Mouse (Mus musculus) hindbrain, postnatal 0 days (tissue): ENCODE data around the gene Ubac2. TPM values are rescaled to one million over a fixed set of nuclear protein-coding genes. Genes with fewer than 3 reads are reported as not detected.
"Not testable (repeated sequence)": the region's sequence is repeated elsewhere in the genome, so short reads cannot be mapped to it uniquely, and the experiment has no call there.

ENCODE experiments used
- ATAC-seq: fragments of 200-750 bp; cut with Nextera tagmentation; 2 replicates; pipeline ENCODE4 v1.8.0; 2017; ENCODE audit warnings: mild to moderate bottlenecking, moderate TSS enrichment, moderate library complexity
- DNase-seq: peaks from one replicate; pipeline ENCODE4 v3.0.0-alpha.2; 2015; ENCODE audit warnings: low spot score
- H3K27ac ChIP-seq: fragments of 300-500 bp; sonication (generic); 2 replicates; pipeline ENCODE4 v1.5.1; 2014; ENCODE audit warnings: mild to moderate bottlenecking
- H3K27me3 ChIP-seq: fragments of 300-500 bp; sonication (generic); 2 replicates; pipeline ENCODE4 v1.6.1; 2014; ENCODE audit warnings: low read length, mixed read lengths; ENCODE audit not compliant: insufficient read depth
- H3K36me3 ChIP-seq: fragments of 300-500 bp; sonication (generic); 2 replicates; pipeline ENCODE4 v1.6.1; 2014; ENCODE audit warnings: low read length, mixed read lengths; ENCODE audit not compliant: insufficient read depth
- H3K4me1 ChIP-seq: fragments of 300-500 bp; sonication (generic); 2 replicates; pipeline ENCODE4 v1.6.1; 2014; ENCODE audit warnings: antibody characterized with exemption, low read length, mixed read lengths; ENCODE audit not compliant: insufficient read depth
- H3K4me2 ChIP-seq: fragments of 300-500 bp; sonication (generic); 2 replicates; pipeline ENCODE4 v1.6.1; 2014; ENCODE audit warnings: low read depth, mild to moderate bottlenecking, low read length, moderate library complexity, mixed read lengths
- H3K4me3 ChIP-seq: fragments of 300-500 bp; sonication (generic); 2 replicates; pipeline ENCODE4 v1.5.1; 2014; ENCODE audit warnings: low read length
- H3K9ac ChIP-seq: fragments of 300-500 bp; sonication (generic); replicated peaks from 2 replicates; pipeline ENCODE4 v1.6.1; 2014; ENCODE audit warnings: mild to moderate bottlenecking, low read length, moderate library complexity, mixed read lengths
- H3K9me3 ChIP-seq: fragments of 300-500 bp; sonication (generic); 2 replicates; pipeline ENCODE4 v1.6.1; 2016; ENCODE audit warnings: low read length, mixed read lengths
- CTCF ChIP-seq: IDR thresholded peaks from 2 replicates; pipeline ENCODE4 v1.5.1; 2016; ENCODE audit warnings: antibody characterized with exemption, control low read depth, low read depth
- WGBS: fragments of 180-500 bp; shearing (Covaris S2); extraction: QIAGEN DNeasy Blood & Tissue Kit; methylation state at CpG from one replicate; pipeline ENCODE4 v1.1.7; 2014; 5-methylcytosine and 5-hydroxymethylcytosine counted together
- polyA plus RNA-seq: library from polyadenylated mRNA; unstranded; fragments of >200 nt; fragmentation: Nextera tagmentation; extraction: Ambion mirVana; gene quantifications from 2 replicates; pipeline ENCODE4 v1.2.1, GENCODE M21; 2015
- total RNA-seq: library from RNA; depleted of rRNA; stranded (reverse); fragments of >200 nt; gene quantifications from 2 replicates; pipeline ENCODE4 v1.2.3, GENCODE M21; 2014; rRNA removed

Ubac2 gene
- total and polyA plus RNA-seq, 2 experiments from 2014 or later, result 45.6 to 55.4 TPM

- Histone ChIP-seq H3K27me3 (no peaks in the 10 kb centered on the region), H3K9me3 (no peaks in the 10 kb centered on the region), H3K4me1 (no peaks in the 10 kb centered on the region), H3K4me3 (no peak overlapping the region), H3K36me3 (no peaks in the 10 kb centered on the region), H3K9ac (no peak overlapping the region), H3K4me2 (no peak overlapping the region), H3K27ac (no peak overlapping the region)
- ATAC-seq, result no peak
- 66% methylated on average over 5 of the region's 5 CpGs for WGBS
- TF ChIP-seq CTCF, result no peak
- DNase-seq, result no peak
Measured at GRCm38 (mm10) chr14:122063599-122063998, 185.2 kb downstream of the Ubac2 start.

GRCm38 (mm10) chr14:122064519-122064918 is 186.1 kb downstream of the Ubac2 start:
- Histone ChIP-seq H3K4me2 (no peak overlapping the region), H3K4me1 (no peaks in the 10 kb centered on the region), H3K9ac (no peak overlapping the region), H3K27ac (no peak overlapping the region), H3K9me3 (no peaks in the 10 kb centered on the region), H3K36me3 (no peaks in the 10 kb centered on the region), H3K4me3 (no peak overlapping the region), H3K27me3 (no peaks in the 10 kb centered on the region)
- ATAC-seq (0 out of 2 replicates have a peak, but pooled peaks have one; percentile 57), DNase-seq (peak; percentile 73)
- peak; percentile 90 for TF ChIP-seq CTCF
- 6% methylated on average over 2 of the region's 2 CpGs for WGBS

- Histone ChIP-seq H3K9ac (no peak overlapping the region), H3K36me3 (no peaks in the 10 kb centered on the region), H3K4me3 (no peak overlapping the region), H3K27me3 (no peaks in the 10 kb centered on the region), H3K9me3 (no peaks in the 10 kb centered on the region), H3K4me2 (no peak overlapping the region), H3K27ac (no peak overlapping the region), H3K4me1 (no peaks in the 10 kb centered on the region)
- TF ChIP-seq CTCF, result no peak
- DNase-seq, result no peak
- ATAC-seq, result no peak
- 83% methylated on average over 4 of the region's 4 CpGs for WGBS
Measured at GRCm38 (mm10) chr14:122066243-122066642, 187.8 kb downstream of the Ubac2 start.

- not testable (repeated sequence) for H3K9ac ChIP-seq, DNase-seq, H3K4me3 ChIP-seq, ATAC-seq, H3K27ac ChIP-seq, H3K36me3 ChIP-seq, H3K4me1 ChIP-seq, H3K9me3 ChIP-seq, H3K4me2 ChIP-seq, H3K27me3 ChIP-seq
- 37% methylated on average over 3 of the region's 3 CpGs for WGBS
Measured at GRCm38 (mm10) chr14:122068036-122068435, 189.6 kb downstream of the Ubac2 start.

GRCm38 (mm10) chr14:122068801-122069695 is 190.6 kb downstream of the Ubac2 start:
- no peak for ATAC-seq
- no peak for DNase-seq
- Histone ChIP-seq H3K9me3 (no peaks in the 10 kb centered on the region), H3K9ac (no peak overlapping the region), H3K36me3 (no peaks in the 10 kb centered on the region), H3K4me3 (no peak overlapping the region), H3K4me1 (no peaks in the 10 kb centered on the region), H3K27ac (no peak overlapping the region), H3K27me3 (no peaks in the 10 kb centered on the region), H3K4me2 (no peak overlapping the region)
- TF ChIP-seq CTCF, result no peak
- WGBS, result 57% methylated on average over 11 of the region's 11 CpGs

GRCm38 (mm10) chr14:122069948-122070347 is 191.5 kb downstream of the Ubac2 start:
- WGBS, result 83% methylated on average over 3 of the region's 3 CpGs
- Histone ChIP-seq H3K4me1 (no peaks in the 10 kb centered on the region), H3K4me2 (no peak overlapping the region), H3K4me3 (no peak overlapping the region), H3K9me3 (no peaks in the 10 kb centered on the region), H3K36me3 (no peaks in the 10 kb centered on the region), H3K27ac (no peak overlapping the region), H3K27me3 (no peaks in the 10 kb centered on the region), H3K9ac (no peak overlapping the region)
- ATAC-seq (no peak), DNase-seq (no peak)
- TF ChIP-seq CTCF, result no peak

Other genes starting within 250 kb of the Ubac2 start
- 46.0 and 51.3 TPM in 2 replicates for gene Dock9, start 80.8 kb upstream of the Ubac2 start, total RNA-seq
- 11.7 and 12.7 TPM in 2 replicates for gene Dock9, start 80.8 kb upstream of the Ubac2 start, polyA plus RNA-seq
- not detected in 2 replicates for gene Gpr18, start 37.2 kb downstream of the Ubac2 start, total RNA-seq
- gene Gpr18, start 37.2 kb downstream of the Ubac2 start, polyA plus RNA-seq, result not detected in 2 replicates
- 1.3 and 1.5 TPM in 2 replicates for gene Gpr183, start 86.6 kb downstream of the Ubac2 start, total RNA-seq
- gene Gpr183, start 86.6 kb downstream of the Ubac2 start, polyA plus RNA-seq, result 0.56 and 0.58 TPM in 2 replicates
- not detected in 2 replicates for gene Timm8a2, start 156.1 kb downstream of the Ubac2 start, total RNA-seq
- gene Timm8a2, start 156.1 kb downstream of the Ubac2 start, polyA plus RNA-seq, result not detected in 2 replicates
- gene Tm9sf2, start 228.4 kb downstream of the Ubac2 start, total RNA-seq, result 81.0 and 85.0 TPM in 2 replicates
- gene Tm9sf2, start 228.4 kb downstream of the Ubac2 start, polyA plus RNA-seq, result 105 and 112 TPM in 2 replicates